Mouse (Mus musculus): ENCODE measurements at regions not wholly inside any gene's neighbourhood (a gene's known extent, or its start where the extent isn't known, plus 50 kb on each side); places are given as distances from the start of the nearest gene placed in this dataset.

DNA sequence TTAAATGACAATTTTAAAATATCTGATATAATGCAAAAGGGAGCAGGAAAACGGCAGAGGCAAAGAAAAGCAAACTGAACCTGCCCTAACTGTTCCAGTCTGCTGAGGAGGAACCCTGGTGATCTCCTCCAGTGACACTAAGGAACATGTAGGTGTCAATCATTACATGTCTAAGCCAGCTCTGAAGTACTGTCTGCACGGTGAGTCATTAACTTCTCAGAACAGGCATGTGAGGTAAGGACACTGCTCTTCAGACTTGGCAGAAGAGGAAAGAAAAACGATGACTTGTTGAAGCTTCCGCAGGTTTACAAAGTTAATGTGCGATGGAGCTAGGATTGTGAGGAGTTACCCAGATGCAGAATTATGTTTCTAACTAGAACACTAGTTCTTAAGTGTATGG lies 199.1 kb downstream of the Nuf2 start:
- TF ChIP-seq POLR2A (IDR thresholded peaks at IDR 0.05; ENCODE audit: extremely low read depth, insufficient read depth, low read length) (no peak), CTCF (IDR thresholded peaks at IDR 0.05; ENCODE audit: extremely low read depth, insufficient read depth, low read length) (no peak)
